Mouse (Mus musculus) layer of hippocampus, adult 6 months (tissue): ENCODE data around the gene Lsm11. TPM values are rescaled to one million over a fixed set of nuclear protein-coding genes. Genes with fewer than 3 reads are reported as not detected.

Experiments
- long read RNA-seq, 2 experiments: library from polyadenylated mRNA; unstranded; transcript quantifications; one replicate each; pipeline ENCODE4 v2.0.0; 2019 to 2020
- polyA plus RNA-seq: library from polyadenylated mRNA; unstranded; fragments of <200 nt; fragmentation: Nextera tagmentation; gene quantifications from 2 replicates; pipeline ENCODE4 v1.2.3, GENCODE M21; 2021

The Lsm11 gene
- polyA plus RNA-seq: 2.6 and 2.9 TPM in 2 replicates
- long read RNA-seq, experiment 1, full-length matches to known transcripts: 5 of 21 reads
- long read RNA-seq, experiment 1, partial matches to known transcripts: 0 of 21 reads
- long read RNA-seq, experiment 1, other reads (novel, unspliced or antisense): 16 of 21 reads
- long read RNA-seq, experiment 2, full-length matches to known transcripts: 20 of 41 reads
- long read RNA-seq, experiment 2, partial matches to known transcripts: 0 of 41 reads
- long read RNA-seq, experiment 2, other reads (novel, unspliced or antisense): 21 of 41 reads

DNA sequence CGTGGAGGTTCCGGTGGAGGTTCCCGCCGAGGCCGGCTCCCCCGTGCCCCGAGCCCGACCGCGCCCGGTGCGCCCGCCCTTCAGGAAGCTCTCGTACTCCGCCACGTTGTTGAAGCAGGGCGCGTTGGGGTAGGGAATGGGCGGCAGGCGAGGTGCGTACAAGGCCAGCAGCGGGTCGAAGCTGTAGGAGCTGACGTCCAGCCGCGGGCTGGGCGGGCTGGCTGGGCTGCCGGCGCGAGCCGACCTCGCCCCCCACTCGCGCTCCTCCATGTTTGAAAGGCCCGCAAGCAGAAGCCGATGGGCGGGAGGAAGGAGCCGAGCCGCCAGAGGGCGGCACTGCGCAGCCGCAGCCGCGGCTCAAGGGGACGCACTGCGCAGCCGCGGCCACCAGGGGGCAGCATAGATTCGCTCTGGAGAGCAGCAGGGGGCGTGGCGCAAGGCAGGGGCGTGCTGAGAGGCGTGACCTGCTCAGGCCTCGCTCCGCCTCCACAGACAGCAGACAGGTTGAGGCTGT lies at the start of gene Lsm11:
Gene Lsm11, minus strand, starts transcription at position 293 of the 514 bp plus-strand sequence.

GRCm38 (mm10) chr11:45979946-45980892 lies 35.5 kb upstream of the Lsm11 start, which contains the start of gene Sox30:
TSS of gene Sox30 (plus strand) at chr11:45980310.

GRCm38 (mm10) chr11:45955127-45955627 lies 10.4 kb upstream of the Lsm11 start, which contains the start of gene Thg1l:
TSS of gene Thg1l (minus strand) at chr11:45955494.

Other genes starting within 250 kb of the Lsm11 start
- 8.1 and 8.4 TPM in 2 replicates for gene Clint1, start 92.9 kb downstream of the Lsm11 start, polyA plus RNA-seq
- gene Thg1l, start 10.6 kb upstream of the Lsm11 start, polyA plus RNA-seq: 7.9 and 13.0 TPM in 2 replicates
- gene Sox30, start 35.4 kb upstream of the Lsm11 start, polyA plus RNA-seq: not detected in 2 replicates
- gene Gm12166, start 107.4 kb upstream of the Lsm11 start, polyA plus RNA-seq: 13.5 and 14.5 TPM in 2 replicates
- gene Adam19, start 111.1 kb upstream of the Lsm11 start, polyA plus RNA-seq: 0.90 and 1.0 TPM in 2 replicates
- 3.0 and 3.5 TPM in 2 replicates for gene Nipal4, start 221.6 kb upstream of the Lsm11 start, polyA plus RNA-seq